Mouse (Mus musculus) heart, postnatal 0 days (tissue): ENCODE measurements at regions not wholly inside any gene's neighbourhood (a gene's known extent, or its start where the extent isn't known, plus 50 kb on each side); places are given as distances from the start of the nearest gene placed in this dataset.
A peak's percentile ranks its signal among the peaks of the same experiment; 100 is the strongest.

Source experiments
- ATAC-seq: fragments of 200-750 bp; cut with Nextera tagmentation; 2 replicates; pipeline ENCODE4 v1.8.0; 2017; ENCODE audit warnings: low read depth, moderate number of reproducible peaks, moderate library complexity; ENCODE audit not compliant: insufficient read depth
- DNase-seq: peaks from one replicate; pipeline ENCODE4 v3.0.0-alpha.2; 2016; ENCODE audit warnings: low spot score
- H3K27ac ChIP-seq: fragments of 300-500 bp; sonication (generic); 2 replicates; pipeline ENCODE4 v1.5.1; 2014; ENCODE audit warnings: low read depth, mild to moderate bottlenecking
- H3K27me3 ChIP-seq: fragments of 300-500 bp; sonication (generic); 2 replicates; pipeline ENCODE4 v1.6.1; 2014; ENCODE audit warnings: low read length, mixed read lengths; ENCODE audit not compliant: control insufficient read depth, insufficient read depth
- H3K36me3 ChIP-seq: fragments of 300-500 bp; sonication (generic); replicated peaks from 2 replicates; pipeline ENCODE4 v1.6.1; 2014; ENCODE audit warnings: low read length, mixed read lengths; ENCODE audit not compliant: control insufficient read depth, insufficient read depth
- H3K4me1 ChIP-seq: fragments of 300-500 bp; sonication (generic); 2 replicates; pipeline ENCODE4 v1.6.1; 2014; ENCODE audit warnings: antibody characterized with exemption; ENCODE audit not compliant: control insufficient read depth, insufficient read depth
- H3K4me2 ChIP-seq: fragments of 300-500 bp; sonication (generic); 2 replicates; pipeline ENCODE4 v1.6.1; 2014; ENCODE audit warnings: low read depth, mild to moderate bottlenecking, low read length, moderate library complexity
- H3K4me3 ChIP-seq: fragments of 300-500 bp; sonication (generic); 2 replicates; pipeline ENCODE4 v1.5.1; 2014; ENCODE audit warnings: low read depth, low read length
- H3K9ac ChIP-seq: fragments of 300-500 bp; sonication (generic); replicated peaks from 2 replicates; pipeline ENCODE4 v1.6.1; 2014; ENCODE audit warnings: low read depth, low read length, mixed read lengths
- H3K9me3 ChIP-seq: fragments of 300-500 bp; sonication (generic); replicated peaks from 2 replicates; pipeline ENCODE4 v1.6.1; 2016; ENCODE audit warnings: low read length; ENCODE audit not compliant: control insufficient read depth
- CTCF ChIP-seq: IDR thresholded peaks from 2 replicates; pipeline ENCODE4 v1.5.1; 2016; ENCODE audit warnings: antibody characterized with exemption, control low read depth, low read depth
- EP300 ChIP-seq: IDR thresholded peaks from 2 replicates; pipeline ENCODE4 v1.6.1; 2016; ENCODE audit warnings: antibody characterized with exemption, low read depth
- WGBS: fragments of 180-500 bp; shearing (Covaris S2); extraction: QIAGEN DNeasy Blood & Tissue Kit; methylation state at CpG from one replicate; pipeline ENCODE4 v1.1.7; 2014; 5-methylcytosine and 5-hydroxymethylcytosine counted together

- Histone ChIP-seq H3K9ac (no peak overlapping the region), H3K4me3 (no peak overlapping the region), H3K36me3 (no peaks in the 10 kb centered on the region), H3K27ac (no peak overlapping the region), H3K4me2 (0 out of 2 replicates have a peak overlapping the region, but pooled peaks have one; percentile 10), H3K27me3 (no peaks in the 10 kb centered on the region), H3K9me3 (no peaks in the 10 kb centered on the region), H3K4me1 (peaks cover 11% of the 10 kb centered on the region; the same call in 1 of the 2 replicates)
- 24% methylated on average over 13 of the region's 13 CpGs for WGBS
- DNase-seq (no peak), ATAC-seq (no peak)
- TF ChIP-seq EP300 (no peak), CTCF (no peak)
These were observed 53.4 kb downstream of the Cartpt start for GRCm38 (mm10) chr13:99847531-99847930.

GRCm38 (mm10) chr13:99842626-99843025 is 58.3 kb downstream of the Cartpt start:
- WGBS = 22% methylated on average over 9 of the region's 9 CpGs
- H3K4me2 ChIP-seq = no peak overlapping the region
- ATAC-seq (peak; percentile 64; the same call in 1 of the 2 replicates), DNase-seq (peak; percentile 36)
- no peak overlapping the region for H3K9ac ChIP-seq
- H3K4me3 ChIP-seq = no peak overlapping the region
- TF ChIP-seq CTCF = peak; percentile 69
- no peak for TF ChIP-seq EP300
- H3K27me3 ChIP-seq = no peaks in the 10 kb centered on the region
- H3K9me3 ChIP-seq = no peaks in the 10 kb centered on the region
- no peak overlapping the region for H3K27ac ChIP-seq
- no peaks in the 10 kb centered on the region for H3K36me3 ChIP-seq
- peaks cover 4% of the 10 kb centered on the region; the same call in 1 of the 2 replicates for H3K4me1 ChIP-seq

DNA sequence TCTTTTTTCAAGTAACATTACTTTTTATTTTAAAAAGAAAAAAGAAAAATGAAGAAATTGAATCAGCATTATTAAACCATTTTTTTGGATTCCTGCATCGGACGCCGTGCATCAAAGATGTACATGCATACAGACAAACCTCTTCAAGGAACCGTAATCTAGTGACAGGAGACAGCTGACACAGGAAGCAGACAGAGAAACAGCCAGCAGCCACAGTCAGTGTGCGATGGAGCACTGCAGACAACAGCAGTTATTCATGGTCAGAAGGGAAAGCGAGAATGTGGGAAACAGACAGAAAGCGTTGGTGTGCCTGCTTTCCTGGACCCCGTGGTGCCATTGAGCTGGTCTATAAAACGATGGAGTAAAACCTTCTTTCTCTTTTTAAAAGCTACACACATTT is 61.4 kb downstream of the Cartpt start:
- Histone ChIP-seq H3K4me2 (no peak overlapping the region), H3K27me3 (no peaks in the 10 kb centered on the region), H3K9me3 (peaks cover 5% of the 10 kb centered on the region; the same call in 1 of the 2 replicates), H3K9ac (no peak overlapping the region), H3K4me1 (no peaks in the 10 kb centered on the region), H3K36me3 (no peaks in the 10 kb centered on the region), H3K27ac (no peak overlapping the region), H3K4me3 (no peak overlapping the region)
- 52% methylated on average over 9 of the region's 9 CpGs for WGBS
- no peak for DNase-seq
- TF ChIP-seq EP300 (no peak), CTCF (no peak)
- ATAC-seq = no peak

DNA sequence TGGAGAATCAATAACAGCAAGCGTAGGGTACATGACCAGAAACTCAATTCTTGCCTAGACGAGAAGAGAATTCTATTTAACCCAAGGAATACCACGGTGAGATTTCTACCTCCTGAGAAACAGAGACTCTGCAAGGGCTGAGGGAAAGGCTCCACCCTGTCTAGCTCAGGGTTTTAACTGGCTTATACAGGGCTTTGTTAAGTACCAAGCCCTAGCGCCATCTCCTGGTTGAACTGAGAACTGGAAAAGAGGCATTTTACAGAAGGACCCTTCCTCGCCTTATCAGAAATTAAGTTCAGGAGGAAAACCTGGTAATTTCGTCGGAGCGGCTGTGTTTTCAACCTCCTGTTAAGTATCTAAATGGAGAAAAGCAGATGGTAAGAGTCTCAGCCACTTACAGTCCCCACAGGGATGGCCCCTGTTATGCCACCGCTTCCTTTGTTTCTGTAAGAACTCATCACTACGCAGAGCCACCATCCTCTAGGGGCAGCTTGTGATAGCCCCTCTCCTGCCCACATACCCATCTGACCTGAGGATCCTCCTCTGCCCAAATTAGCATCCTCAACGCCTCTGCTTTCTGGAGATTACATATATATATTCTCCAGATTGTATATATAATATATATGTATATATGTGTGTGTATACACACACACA is 63.0 kb downstream of the Cartpt start:
- H3K9ac ChIP-seq = no peak overlapping the region

DNA sequence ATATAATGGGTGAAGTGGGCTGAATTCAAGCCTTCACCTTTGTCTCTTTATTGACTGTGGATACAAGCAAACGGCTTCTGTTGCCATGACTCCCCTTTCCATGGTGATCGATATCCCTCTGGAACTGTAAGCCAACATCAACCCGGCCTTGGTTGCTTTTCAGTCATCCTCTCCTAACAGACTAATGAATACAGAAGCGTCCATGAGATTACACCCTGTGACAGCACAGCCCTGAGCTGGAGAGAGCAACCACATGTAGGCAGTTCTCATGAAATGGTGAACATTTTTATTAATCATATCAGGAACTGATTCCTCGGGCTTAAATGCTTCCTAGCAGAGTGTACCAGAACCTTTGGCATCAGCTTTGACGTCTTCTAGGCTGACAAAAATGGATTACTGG is 63.7 kb downstream of the Cartpt start:
- WGBS = 73% methylated on average over 6 of the region's 6 CpGs

More for the DNA sequence above, 63.0 kb downstream of the Cartpt start:
- WGBS = 35% methylated on average over 11 of the region's 11 CpGs
- DNase-seq (peak; percentile 62), ATAC-seq (peak; percentile 51)
- no peak for TF ChIP-seq EP300
- peak; percentile 90 for TF ChIP-seq CTCF
- Histone ChIP-seq H3K27ac (no peak overlapping the region), H3K9me3 (peaks cover 18% of the 10 kb centered on the region; the same call in 1 of the 2 replicates), H3K27me3 (no peaks in the 10 kb centered on the region), H3K36me3 (no peaks in the 10 kb centered on the region), H3K4me3 (no peak overlapping the region), H3K4me2 (no peak overlapping the region), H3K4me1 (no peaks in the 10 kb centered on the region)

More for the DNA sequence above, 63.7 kb downstream of the Cartpt start:
- Histone ChIP-seq H3K4me3 (no peak overlapping the region), H3K4me2 (no peak overlapping the region), H3K27ac (no peak overlapping the region), H3K4me1 (no peaks in the 10 kb centered on the region), H3K9me3 (peaks cover 18% of the 10 kb centered on the region; the same call in 1 of the 2 replicates), H3K36me3 (no peaks in the 10 kb centered on the region), H3K9ac (no peak overlapping the region), H3K27me3 (no peaks in the 10 kb centered on the region)
- no peak for DNase-seq
- TF ChIP-seq EP300 = no peak
- TF ChIP-seq CTCF = no peak
- ATAC-seq = no peak
